ENCODE assay signal across 8 mouse cellular contexts in the genomic region with DNA sequence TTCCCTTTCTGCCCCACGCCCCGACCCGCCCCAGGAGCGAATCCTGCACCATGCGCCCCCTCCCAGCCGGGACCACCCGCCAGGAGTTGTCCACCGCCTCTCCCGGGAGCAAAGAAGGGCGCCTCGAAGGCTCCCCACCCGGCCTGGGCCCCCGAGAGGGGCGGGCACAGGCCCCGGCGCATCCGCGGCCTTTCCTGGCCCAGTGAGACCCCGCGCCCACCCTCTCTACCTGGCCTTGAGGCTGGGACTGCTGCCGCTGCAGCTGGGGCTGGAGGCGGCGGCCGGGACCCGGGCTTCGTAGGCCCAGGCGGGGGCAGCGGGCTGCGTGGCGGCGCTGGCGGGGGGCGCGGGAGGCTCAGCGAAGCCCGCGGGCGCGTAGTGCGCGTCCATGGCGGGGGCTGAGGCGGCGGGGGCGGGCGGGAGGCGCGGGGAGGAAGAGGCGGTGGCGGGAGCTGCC. TPM values are rescaled to one million over a fixed set of nuclear protein-coding genes. Genes with fewer than 3 reads are reported as not detected.
DNase-seq lines count a peak whose midpoint lies in the region; ATAC-seq and TF ChIP-seq lines count a peak whose summit lies in the region.

Qser1 (minus strand) TSS at position 390 of the 457 bp plus-strand sequence.

- WGBS in kidney, adult 2 months: 1% methylated on average over 44 of the region's 50 CpGs
- WGBS in heart, embryonic 11.5 days (ENCODE audit: insufficient replicate concordance): under 1% methylated on average over 30 of the region's 50 CpGs
- under 1% methylated on average over 49 of the region's 50 CpGs for WGBS in limb, embryonic 10.5 days
- 2% methylated on average over 43 of the region's 50 CpGs for WGBS in small intestine, adult 2 months

- peak within 1 kb of the TSS; percentile 83 for H3K4me2 ChIP-seq in heart, embryonic 11.5 days

- no peaks in the 10 kb centered on the region; the same call in 1 of the 2 replicates for H3K4me1 ChIP-seq in kidney, adult 2 months (ENCODE audit: control insufficient read depth, insufficient read depth, low read length)
- H3K4me1 ChIP-seq in heart, embryonic 11.5 days (ENCODE audit: control insufficient read depth, insufficient read depth, low read length): peaks cover 6% of the 10 kb centered on the region; the same call in 1 of the 2 replicates
- peaks cover 18% of the 10 kb centered on the region for H3K4me1 ChIP-seq in limb, embryonic 10.5 days
- peaks cover 4% of the 10 kb centered on the region; the same call in 1 of the 2 replicates for H3K4me1 ChIP-seq in small intestine, adult 2 months (ENCODE audit: control insufficient read depth, insufficient read depth, insufficient read length, low read length)

- H3K4me3 ChIP-seq in kidney, adult 2 months (ENCODE audit: insufficient read depth, low read depth, low read length): peak within 1 kb of the TSS; percentile 61
- peak within 1 kb of the TSS; percentile 95 for H3K4me3 ChIP-seq in heart, embryonic 11.5 days (ENCODE audit: low read depth, low read length)
- peak within 1 kb of the TSS; percentile 92 for H3K4me3 ChIP-seq in limb, embryonic 10.5 days
- H3K4me3 ChIP-seq in small intestine, adult 2 months (ENCODE audit: low read depth, low read length): peak within 1 kb of the TSS; percentile 93

- no peaks in the 10 kb centered on the region for H3K36me3 ChIP-seq in kidney, adult 2 months (ENCODE audit: control insufficient read depth, insufficient read depth, low read length)
- no peaks in the 10 kb centered on the region for H3K36me3 ChIP-seq in heart, embryonic 11.5 days (ENCODE audit: control insufficient read depth, insufficient read depth, low read length)
- H3K36me3 ChIP-seq in limb, embryonic 10.5 days: no peaks in the 10 kb centered on the region
- H3K36me3 ChIP-seq in small intestine, adult 2 months (ENCODE audit: control insufficient read depth, insufficient read depth, low read length): no peaks in the 10 kb centered on the region

- no peak for TF ChIP-seq POLR2A in kidney, adult 2 months (IDR thresholded peaks at IDR 0.05; ENCODE audit: low read depth, low read length)
- TF ChIP-seq POLR2A in small intestine, adult 2 months (IDR thresholded peaks at IDR 0.05; ENCODE audit: low read depth, low read length): no peak

- H3K27me3 ChIP-seq in kidney, adult 2 months (replicated peaks; ENCODE audit: control insufficient read depth, insufficient read depth, low read length): no peaks in the 10 kb centered on the region
- H3K27me3 ChIP-seq in heart, embryonic 11.5 days (ENCODE audit: control insufficient read depth, insufficient read depth, low read length): no peaks in the 10 kb centered on the region
- H3K27me3 ChIP-seq in limb, embryonic 10.5 days (ENCODE audit: low read depth, poor library complexity, severe bottlenecking): no peaks in the 10 kb centered on the region
- no peaks in the 10 kb centered on the region for H3K27me3 ChIP-seq in small intestine, adult 2 months (ENCODE audit: control insufficient read depth, insufficient read depth, low read length)

- H3K9ac ChIP-seq in heart, embryonic 11.5 days (ENCODE audit: low read depth, low read length): peak within 1 kb of the TSS; percentile 99

- H3K9me3 ChIP-seq in heart, embryonic 11.5 days (replicated peaks; ENCODE audit: control insufficient read depth, low read length): no peaks in the 10 kb centered on the region
- no peaks in the 10 kb centered on the region for H3K9me3 ChIP-seq in limb, embryonic 10.5 days (replicated peaks)

- no peak for DNase-seq in kidney, adult 2 months
- no peak for DNase-seq in kidney, postnatal 4 days
- no peak for DNase-seq in limb, embryonic 10.5 days (ENCODE audit: low spot score)
- DNase-seq in kidney, postnatal 25 days: no peak

- peak; percentile 6 for ATAC-seq in CD4-positive, CD25-positive, alpha-beta regulatory T cell, adult 4 months
- ATAC-seq in common myeloid progenitor, adult 5-6 weeks (replicated peaks; ENCODE audit: low read depth, poor library complexity, severe bottlenecking): no peak
- ATAC-seq in heart, embryonic 11.5 days (replicated peaks; ENCODE audit: insufficient number of reproducible peaks, low FRiP score, low TSS enrichment): peak; percentile 66; the same call in 1 of the 2 replicates

- TF ChIP-seq CTCF in kidney, adult 2 months (conservative IDR thresholded peaks at IDR 0.05; ENCODE audit: insufficient read depth, insufficient read length, low read depth, low read length): no peak
- no peak for TF ChIP-seq CTCF in small intestine, adult 2 months (IDR thresholded peaks at IDR 0.05; ENCODE audit: extremely low read depth, insufficient read length, insufficient replicate concordance, low read depth, low read length)

- H3K27ac ChIP-seq in kidney, adult 2 months (ENCODE audit: insufficient read depth, low read depth, low read length): peak within 1 kb of the TSS; percentile 66
- peak within 1 kb of the TSS; percentile 99 for H3K27ac ChIP-seq in heart, embryonic 11.5 days (ENCODE audit: low read depth, low read length)
- peak within 1 kb of the TSS; percentile 99 for H3K27ac ChIP-seq in limb, embryonic 10.5 days
- peak within 1 kb of the TSS; percentile 78 for H3K27ac ChIP-seq in small intestine, adult 2 months (ENCODE audit: insufficient read depth, low read depth, low read length)

RNA-seq across cellular contexts. Expression of gene Qser1, which starts in this region (rescaled TPM):
- 4.4 and 5.0 TPM in 2 replicates for polyA plus RNA-seq in kidney, adult 2 months (2012; rRNA removed)
- polyA plus RNA-seq in CD4-positive, CD25-positive, alpha-beta regulatory T cell, adult 4 months (2017; shearing (Covaris generic)): 1 to 10 TPM; 1.6 to 2.1 TPM
- 17.4 and 29.6 TPM in 2 replicates for total RNA-seq in common myeloid progenitor, adult 5-6 weeks (2017)
- polyA plus RNA-seq in heart, embryonic 11.5 days (2014; fragmentation: Nextera tagmentation; extraction: Ambion mirVana): 10.8 and 12.4 TPM in 2 replicates
- polyA plus RNA-seq in limb, embryonic 10.5 days (2016; fragmentation: Nextera tagmentation; extraction: Ambion mirVana): 10.9 and 11.9 TPM in 2 replicates
- polyA plus RNA-seq in small intestine, adult 2 months (2012; rRNA removed): 1.0 and 1.3 TPM in 2 replicates
